Mouse (Mus musculus) splenic B cell, adult 2 months (primary cell): ENCODE results near the gene Me3.

ENCODE experiments used
- DNase-seq: peaks from one replicate; pipeline ENCODE4 v3.0.0-alpha.2; 2011; ENCODE audit warnings: low read depth, low spot score
- H3K27me3 ChIP-seq: 2 replicates; pipeline ENCODE4 v1.6.1; 2012; ENCODE audit warnings: mild to moderate bottlenecking, low read length, moderate library complexity, mixed read lengths; ENCODE audit not compliant: control insufficient read depth, poor library complexity, insufficient read depth, severe bottlenecking
- H3K36me3 ChIP-seq: 2 replicates; pipeline ENCODE4 v1.6.1; 2012; ENCODE audit warnings: mild to moderate bottlenecking, low read length, moderate library complexity, mixed read lengths; ENCODE audit not compliant: control insufficient read depth, poor library complexity, insufficient read depth, severe bottlenecking

Me3 gene

GRCm38 (mm10) chr7:89796351-89796801 is 164.2 kb downstream of the Me3 start:
- no peak for DNase-seq
- Histone ChIP-seq H3K36me3 (no peaks in the 10 kb centered on the region), H3K27me3 (no peaks in the 10 kb centered on the region)

- DNase-seq, result no peak
Measured at GRCm38 (mm10) chr7:89798358-89799020, 166.3 kb downstream of the Me3 start.

GRCm38 (mm10) chr7:89802447-89802846 is 170.3 kb downstream of the Me3 start:
- DNase-seq, result no peak
- Histone ChIP-seq H3K36me3 (no peaks in the 10 kb centered on the region), H3K27me3 (no peaks in the 10 kb centered on the region)

More at GRCm38 (mm10) chr7:89798358-89799020, 166.3 kb downstream of the Me3 start:
- Histone ChIP-seq H3K27me3 (no peaks in the 10 kb centered on the region), H3K36me3 (no peaks in the 10 kb centered on the region)

- no peaks in the 10 kb centered on the region for H3K27me3 ChIP-seq
- H3K36me3 ChIP-seq, result no peaks in the 10 kb centered on the region
- DNase-seq, result no peak
Measured at GRCm38 (mm10) chr7:89803966-89804365, 171.8 kb downstream of the Me3 start.

- Histone ChIP-seq H3K27me3 (no peaks in the 10 kb centered on the region), H3K36me3 (no peaks in the 10 kb centered on the region)
- DNase-seq, result no peak
Measured at GRCm38 (mm10) chr7:89809400-89809799, 177.2 kb downstream of the Me3 start.

GRCm38 (mm10) chr7:89828436-89829065 is 196.4 kb downstream of the Me3 start:
- H3K27me3 ChIP-seq, result no peaks in the 10 kb centered on the region
- DNase-seq, result no peak
- no peaks in the 10 kb centered on the region for H3K36me3 ChIP-seq

GRCm38 (mm10) chr7:89829201-89829600 is 197.0 kb downstream of the Me3 start:
- DNase-seq, result no peak
- no peaks in the 10 kb centered on the region for H3K27me3 ChIP-seq
- H3K36me3 ChIP-seq, result no peaks in the 10 kb centered on the region

GRCm38 (mm10) chr7:89833521-89833920 is 201.3 kb downstream of the Me3 start:
- Histone ChIP-seq H3K27me3 (no peaks in the 10 kb centered on the region), H3K36me3 (no peaks in the 10 kb centered on the region)
- DNase-seq, result no peak

GRCm38 (mm10) chr7:89835566-89835965 is 203.4 kb downstream of the Me3 start:
- no peaks in the 10 kb centered on the region for H3K27me3 ChIP-seq

GRCm38 (mm10) chr7:89836676-89837075 is 204.5 kb downstream of the Me3 start:
- Histone ChIP-seq H3K36me3 (no peaks in the 10 kb centered on the region), H3K27me3 (no peaks in the 10 kb centered on the region)
- no peak for DNase-seq

More at GRCm38 (mm10) chr7:89835566-89835965, 203.4 kb downstream of the Me3 start:
- H3K36me3 ChIP-seq, result no peaks in the 10 kb centered on the region
- DNase-seq, result peak; percentile 51

- H3K27me3 ChIP-seq, result no peaks in the 10 kb centered on the region
- no peak for DNase-seq
- no peaks in the 10 kb centered on the region for H3K36me3 ChIP-seq
Measured at GRCm38 (mm10) chr7:89837841-89838240, 205.6 kb downstream of the Me3 start.

- DNase-seq, result no peak
- no peaks in the 10 kb centered on the region for H3K27me3 ChIP-seq
- H3K36me3 ChIP-seq, result no peaks in the 10 kb centered on the region
Measured at GRCm38 (mm10) chr7:89839721-89840120, 207.5 kb downstream of the Me3 start.

- Histone ChIP-seq H3K27me3 (no peaks in the 10 kb centered on the region), H3K36me3 (no peaks in the 10 kb centered on the region)
- DNase-seq, result peak; percentile 84
Measured at GRCm38 (mm10) chr7:89841670-89842403, 209.6 kb downstream of the Me3 start.

- Histone ChIP-seq H3K27me3 (no peaks in the 10 kb centered on the region), H3K36me3 (no peaks in the 10 kb centered on the region)
- DNase-seq, result no peak
Measured at GRCm38 (mm10) chr7:89842404-89842715, 210.2 kb downstream of the Me3 start.

GRCm38 (mm10) chr7:89843121-89843520 is 210.9 kb downstream of the Me3 start:
- H3K36me3 ChIP-seq, result no peaks in the 10 kb centered on the region
- peak; percentile 18 for DNase-seq

More at GRCm38 (mm10) chr7:89843121-89843520, 210.9 kb downstream of the Me3 start:
- H3K27me3 ChIP-seq, result no peaks in the 10 kb centered on the region
